Mouse (Mus musculus) midbrain, embryonic 14.5 days (tissue): ENCODE measurements around the gene Rhox4g. TPM values are rescaled to one million over a fixed set of nuclear protein-coding genes. Genes with fewer than 3 reads are reported as not detected.

Experiments
- polyA plus RNA-seq: library from polyadenylated mRNA; unstranded; fragments of >200 nt; fragmentation: Nextera tagmentation; extraction: Ambion mirVana; gene quantifications from 2 replicates; pipeline ENCODE4 v1.2.1, GENCODE M21; 2014

The Rhox4g gene
- polyA plus RNA-seq, 1 experiment from 2014 or later: not detected

Other genes starting within 250 kb of the Rhox4g start
- not detected in 2 replicates for gene Rhox2b, start 239.3 kb downstream of the Rhox4g start, polyA plus RNA-seq
- not detected in 2 replicates for gene Rhox4b, start 218.8 kb downstream of the Rhox4g start, polyA plus RNA-seq
- not detected in 2 replicates for gene Rhox2c, start 197.6 kb downstream of the Rhox4g start, polyA plus RNA-seq
- not detected in 2 replicates for gene Rhox3c, start 192.7 kb downstream of the Rhox4g start, polyA plus RNA-seq
- not detected in 2 replicates for gene Rhox4c, start 171.0 kb downstream of the Rhox4g start, polyA plus RNA-seq
- gene Rhox2d, start 157.9 kb downstream of the Rhox4g start, polyA plus RNA-seq: not detected in 2 replicates
- gene Rhox4d, start 137.0 kb downstream of the Rhox4g start, polyA plus RNA-seq: not detected in 2 replicates
- gene Rhox2e, start 120.9 kb downstream of the Rhox4g start, polyA plus RNA-seq: not detected in 2 replicates
- not detected in 2 replicates for gene Rhox3e, start 109.3 kb downstream of the Rhox4g start, polyA plus RNA-seq
- gene Rhox4e, start 93.9 kb downstream of the Rhox4g start, polyA plus RNA-seq: not detected in 2 replicates
- not detected in 2 replicates for gene Rhox2f, start 79.9 kb downstream of the Rhox4g start, polyA plus RNA-seq
- not detected in 2 replicates for gene Rhox3f, start 70.3 kb downstream of the Rhox4g start, polyA plus RNA-seq
- not detected in 2 replicates for gene Rhox4f, start 43.6 kb downstream of the Rhox4g start, polyA plus RNA-seq
- not detected in 2 replicates for gene Rhox3g, start 22.7 kb downstream of the Rhox4g start, polyA plus RNA-seq
- gene Rhox2g, start 7.9 kb downstream of the Rhox4g start, polyA plus RNA-seq: not detected in 2 replicates
- gene Rhox3h, start 17.4 kb upstream of the Rhox4g start, polyA plus RNA-seq: not detected in 2 replicates
- not detected in 2 replicates for gene Rhox2h, start 21.9 kb upstream of the Rhox4g start, polyA plus RNA-seq
- 0.38 TPM in 1 of 2 replicates, not detected in the other for gene Rhox5, start 153.5 kb upstream of the Rhox4g start, polyA plus RNA-seq
- gene Rhox6, start 175.6 kb upstream of the Rhox4g start, polyA plus RNA-seq: not detected in 2 replicates
- gene Rhox7a, start 180.4 kb upstream of the Rhox4g start, polyA plus RNA-seq: not detected in 2 replicates
- 0.30 TPM in 1 of 2 replicates, not detected in the other for gene Rhox8, start 227.6 kb upstream of the Rhox4g start, polyA plus RNA-seq
- not detected in 2 replicates for gene Rhox7b, start 245.9 kb upstream of the Rhox4g start, polyA plus RNA-seq